Mouse (Mus musculus) embryonic fibroblast, embryonic 13.5 days (primary cell): ENCODE measurements around the gene Ambra1. TPM values are rescaled to one million over a fixed set of nuclear protein-coding genes. Genes with fewer than 3 reads are reported as not detected.
A peak's percentile ranks its signal among the peaks of the same experiment; 100 is the strongest.

ENCODE experiments used
- H3K27ac ChIP-seq: 2 replicates; pipeline ENCODE4 v1.5.1; 2012; ENCODE audit warnings: low read length, control low read depth, inconsistent platforms; ENCODE audit not compliant: insufficient read depth
- H3K4me1 ChIP-seq: 2 replicates; pipeline ENCODE4 v1.6.1; 2011; ENCODE audit warnings: low read length; ENCODE audit not compliant: control insufficient read depth, insufficient read depth
- H3K4me3 ChIP-seq: 2 replicates; pipeline ENCODE4 v1.5.1; 2011; ENCODE audit warnings: mild to moderate bottlenecking, control low read depth, low read length; ENCODE audit not compliant: insufficient read depth
- CTCF ChIP-seq: IDR thresholded peaks from 2 replicates; pipeline ENCODE4 v1.5.1; 2011; ENCODE audit warnings: mild to moderate bottlenecking, control low read depth, low read length, moderate library complexity, borderline replicate concordance; ENCODE audit not compliant: insufficient read depth
- POLR2A ChIP-seq: IDR thresholded peaks from 2 replicates; pipeline ENCODE4 v1.6.1; 2011; ENCODE audit warnings: low read depth, mild to moderate bottlenecking, control low read depth, low read length, moderate library complexity
- polyA plus RNA-seq: library from polyadenylated mRNA; stranded (reverse); fragments of >200 nt; gene quantifications from 2 replicates; pipeline ENCODE4 v1.2.4, GENCODE M21; 2011; ENCODE audit warnings: low read depth; ENCODE audit not compliant: missing spikeins, insufficient read length

Ambra1 gene
- polyA plus RNA-seq, 1 experiment = 23.8 TPM

- TF ChIP-seq CTCF = no peak
- TF ChIP-seq POLR2A = no peak
- H3K4me1 ChIP-seq = 0 out of 2 replicates have a peak, but pooled peaks cover 2% of the 10 kb centered on the region
- H3K27ac ChIP-seq = no peak overlapping the region
- H3K4me3 ChIP-seq = no peak overlapping the region
Measured at GRCm38 (mm10) chr2:91924726-91925125, 194.8 kb downstream of the Ambra1 start.

- TF ChIP-seq CTCF (no peak), POLR2A (no peak)
- no peak overlapping the region for H3K27ac ChIP-seq
- H3K4me1 ChIP-seq = 0 out of 2 replicates have a peak, but pooled peaks cover 2% of the 10 kb centered on the region
- no peak overlapping the region for H3K4me3 ChIP-seq
Measured at GRCm38 (mm10) chr2:91925442-91925841, 195.5 kb downstream of the Ambra1 start.

GRCm38 (mm10) chr2:91926949-91927348 lies 197.0 kb downstream of the Ambra1 start, which contains the start of gene Chrm4:
Gene Chrm4 (plus strand): TSS chr2:91927249.
- Histone ChIP-seq H3K4me1 (0 out of 2 replicates have a peak, but pooled peaks cover 2% of the 10 kb centered on the region), H3K4me3 (no peak within 1 kb of the TSS), H3K27ac (no peak within 1 kb of the TSS)
- TF ChIP-seq CTCF = no peak
- TF ChIP-seq POLR2A = no peak

- H3K4me1 ChIP-seq = 0 out of 2 replicates have a peak, but pooled peaks cover 2% of the 10 kb centered on the region
- H3K27ac ChIP-seq = no peak overlapping the region
- H3K4me3 ChIP-seq = no peak overlapping the region
- TF ChIP-seq POLR2A (no peak), CTCF (no peak)
Measured at GRCm38 (mm10) chr2:91927826-91928533, 198.0 kb downstream of the Ambra1 start.

GRCm38 (mm10) chr2:91928534-91929350 lies 198.8 kb downstream of the Ambra1 start:
- Histone ChIP-seq H3K4me3 (no peak overlapping the region), H3K27ac (no peak overlapping the region), H3K4me1 (0 out of 2 replicates have a peak, but pooled peaks cover under 1% of the 10 kb centered on the region)
- TF ChIP-seq CTCF (no peak), POLR2A (no peak)

- Histone ChIP-seq H3K4me1 (no peaks in the 10 kb centered on the region), H3K4me3 (no peak overlapping the region), H3K27ac (no peak overlapping the region)
- TF ChIP-seq POLR2A (no peak), CTCF (no peak)
Measured at GRCm38 (mm10) chr2:91929455-91929854, 199.5 kb downstream of the Ambra1 start.

GRCm38 (mm10) chr2:91929936-91930335 lies 200.0 kb downstream of the Ambra1 start:
- Histone ChIP-seq H3K4me3 (no peak overlapping the region), H3K4me1 (no peaks in the 10 kb centered on the region), H3K27ac (no peak overlapping the region)
- TF ChIP-seq CTCF (peak; percentile 58; the same call in 1 of the 2 replicates), POLR2A (no peak)

GRCm38 (mm10) chr2:91930761-91931291 lies 200.9 kb downstream of the Ambra1 start:
- Histone ChIP-seq H3K4me3 (peak overlapping the region; percentile 11), H3K27ac (no peak overlapping the region), H3K4me1 (no peaks in the 10 kb centered on the region)
- TF ChIP-seq POLR2A (no peak), CTCF (no peak)

GRCm38 (mm10) chr2:91931328-91932159 lies 201.6 kb downstream of the Ambra1 start:
- Histone ChIP-seq H3K27ac (no peak overlapping the region), H3K4me1 (no peaks in the 10 kb centered on the region), H3K4me3 (peak overlapping the region; percentile 11)
- TF ChIP-seq CTCF (no peak), POLR2A (peak; percentile 72)
